Comparison of ENCODE assay signal across 26 mouse cellular contexts in the genomic region with DNA sequence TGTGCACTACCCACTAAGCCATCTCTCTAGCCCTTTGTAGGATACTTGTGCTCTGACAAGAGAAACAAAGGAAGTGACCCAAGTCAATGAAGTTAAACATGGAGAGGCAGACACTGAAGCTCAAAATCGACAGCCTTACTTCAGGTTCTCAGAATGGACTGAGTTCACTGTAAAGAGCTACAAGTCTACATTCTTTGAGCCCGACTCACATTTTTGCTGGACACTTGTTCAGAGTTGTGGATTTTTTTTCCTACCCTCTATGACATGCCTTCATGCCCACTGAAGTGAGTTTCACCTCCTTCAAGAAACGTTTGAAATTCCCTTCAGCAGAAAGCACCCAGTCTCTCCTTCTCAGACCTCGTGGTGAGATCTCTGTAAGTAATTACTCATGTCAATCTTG.
"Had no signal": no experiment of that assay in that cellular context is flagged by ENCODE, and none has a peak within 500 bp of the region (broad histone marks: within the 10 kb centered on the region; RNA-seq: fewer than 3 reads in every experiment).

No protein-coding gene starts in this region.

- H3K27ac ChIP-seq: gastrocnemius, adult 2 months; heart, embryonic 10.5 days; hindbrain, embryonic 10.5 days; hindbrain, embryonic 12.5 days; hindbrain, embryonic 14.5 days; intestine, embryonic 15.5 days; layer of hippocampus, adult 2 months; left cerebral cortex, adult 2 months; limb, embryonic 13.5 days; limb, embryonic 15.5 days; liver, embryonic 13.5 days had no signal

- H3K4me1 ChIP-seq: heart, embryonic 10.5 days; intestine, embryonic 15.5 days; limb, embryonic 13.5 days; liver, embryonic 13.5 days had no signal

- H3K9me3 ChIP-seq: heart, embryonic 10.5 days; heart, embryonic 12.5 days; hindbrain, embryonic 10.5 days; intestine, embryonic 15.5 days; limb, embryonic 13.5 days; limb, embryonic 15.5 days; liver, embryonic 13.5 days had no signal

- H3K9ac ChIP-seq: heart, embryonic 12.5 days; hindbrain, embryonic 12.5 days; hindbrain, embryonic 14.5 days; intestine, embryonic 15.5 days; limb, embryonic 13.5 days; limb, embryonic 15.5 days; liver, embryonic 13.5 days had no signal

- H3K27me3 ChIP-seq: heart, embryonic 12.5 days; hindbrain, embryonic 12.5 days; intestine, embryonic 15.5 days; limb, embryonic 13.5 days; limb, embryonic 15.5 days; liver, embryonic 13.5 days had no signal

- ATAC-seq: hindbrain, embryonic 16.5 days; inflammation-experienced regulatory T-cells, adult 6 months; intestine, embryonic 15.5 days; intestine, postnatal 0 days had no signal

- H3K4me3 ChIP-seq: gastrocnemius, adult 2 months; heart, embryonic 10.5 days; heart, embryonic 12.5 days; hindbrain, embryonic 10.5 days; hindbrain, embryonic 12.5 days; intestine, embryonic 15.5 days; layer of hippocampus, adult 2 months; left cerebral cortex, adult 2 months; limb, embryonic 13.5 days; limb, embryonic 15.5 days; liver, embryonic 13.5 days had no signal

- H3K4me2 ChIP-seq: heart, embryonic 12.5 days; hindbrain, embryonic 12.5 days; hindbrain, embryonic 14.5 days; intestine, embryonic 15.5 days; limb, embryonic 13.5 days; limb, embryonic 15.5 days; liver, embryonic 13.5 days had no signal

- H3K36me3 ChIP-seq: heart, embryonic 10.5 days; heart, embryonic 12.5 days; hindbrain, embryonic 10.5 days; hindbrain, embryonic 12.5 days; intestine, embryonic 15.5 days; limb, embryonic 13.5 days; limb, embryonic 15.5 days; liver, embryonic 13.5 days had no signal

- DNase-seq: gastrocnemius, adult 2 months; gastrocnemius, postnatal 10 days; gastrocnemius, postnatal 25 days; heart, adult 18-20 months; heart, postnatal 10 days; heart, postnatal 4 days; kidney, adult 18-20 months; kidney, adult 8-10 months; kidney, postnatal 10 days; kidney, postnatal 25 days; kidney, postnatal 4 days; left cerebral cortex, postnatal 4 days; liver, embryonic 13.5 days had no signal
